Mouse (Mus musculus) forebrain, embryonic 12.5 days (tissue): ENCODE measurements around the gene Ccdc102a. TPM values are rescaled to one million over a fixed set of nuclear protein-coding genes. Genes with fewer than 3 reads are reported as not detected.

Experiments
- ATAC-seq: fragments of 200-750 bp; cut with Nextera tagmentation; 2 replicates; pipeline ENCODE4 v1.8.0; 2017; ENCODE audit warnings: moderate TSS enrichment; ENCODE audit not compliant: low FRiP score
- H3K27ac ChIP-seq: fragments of 300-500 bp; sonication (generic); 2 replicates; pipeline ENCODE4 v1.5.1; 2016; ENCODE audit warnings: mild to moderate bottlenecking
- H3K27me3 ChIP-seq: fragments of 300-500 bp; sonication (generic); 2 replicates; pipeline ENCODE4 v1.6.1; 2016; ENCODE audit warnings: mild to moderate bottlenecking
- H3K36me3 ChIP-seq: fragments of 300-500 bp; sonication (generic); replicated peaks from 2 replicates; pipeline ENCODE4 v1.6.1; 2016; ENCODE audit warnings: mild to moderate bottlenecking
- H3K4me1 ChIP-seq: fragments of 300-500 bp; sonication (generic); 2 replicates; pipeline ENCODE4 v1.6.1; 2016
- H3K4me2 ChIP-seq: fragments of 300-500 bp; sonication (generic); 2 replicates; pipeline ENCODE4 v1.6.1; 2016; ENCODE audit warnings: mild to moderate bottlenecking, moderate library complexity
- H3K4me3 ChIP-seq: fragments of 300-500 bp; sonication (generic); replicated peaks from 2 replicates; pipeline ENCODE4 v1.5.1; 2016; ENCODE audit warnings: mild to moderate bottlenecking
- H3K9ac ChIP-seq: fragments of 300-500 bp; sonication (generic); 2 replicates; pipeline ENCODE4 v1.6.1; 2016; ENCODE audit warnings: mild to moderate bottlenecking
- H3K9me3 ChIP-seq: fragments of 300-500 bp; sonication (generic); 2 replicates; pipeline ENCODE4 v1.6.1; 2016
- WGBS: fragments of 180-500 bp; shearing (Covaris S2); methylation state at CpG from one replicate; pipeline ENCODE4 v1.1.7; 2016; 5-methylcytosine and 5-hydroxymethylcytosine counted together
- polyA plus RNA-seq: library from polyadenylated mRNA; unstranded; fragments of >200 nt; fragmentation: Nextera tagmentation; extraction: Ambion mirVana; gene quantifications from 2 replicates; pipeline ENCODE4 v1.2.1, GENCODE M21; 2016

The Ccdc102a gene
- polyA plus RNA-seq, 1 experiment from 2014 or later: 15.9 TPM

GRCm38 (mm10) chr8:94916960-94917324 lies 956 bp downstream of the Ccdc102a start:
- ATAC-seq: no peak; the same call in none of the 2 replicates
- 10% methylated on average over 10 of the region's 10 CpGs for WGBS
- H3K9ac ChIP-seq: peak overlapping the region; percentile 48; the same call in 1 of the 2 replicates
- H3K9me3 ChIP-seq: no peaks in the 10 kb centered on the region
- H3K27me3 ChIP-seq: peaks cover 43% of the 10 kb centered on the region
- H3K36me3 ChIP-seq: no peaks in the 10 kb centered on the region
- H3K4me1 ChIP-seq: peaks cover 43% of the 10 kb centered on the region
- H3K4me2 ChIP-seq: peak overlapping the region; percentile 82
- peak overlapping the region; percentile 69 for H3K4me3 ChIP-seq
- H3K27ac ChIP-seq: 0 out of 2 replicates have a peak overlapping the region, but pooled peaks have one; percentile 33

- Histone ChIP-seq H3K9ac (peak overlapping the region; percentile 48; the same call in 1 of the 2 replicates), H3K36me3 (no peaks in the 10 kb centered on the region), H3K27me3 (peaks cover 48% of the 10 kb centered on the region), H3K4me3 (peak overlapping the region; percentile 69), H3K4me2 (peak overlapping the region; percentile 82), H3K4me1 (peaks cover 43% of the 10 kb centered on the region), H3K27ac (no peak overlapping the region), H3K9me3 (no peaks in the 10 kb centered on the region)
- WGBS: 43% methylated on average over 9 of the region's 9 CpGs
- no peak for ATAC-seq
These were observed 1.5 kb downstream of the Ccdc102a start for GRCm38 (mm10) chr8:94916311-94916959.

DNA sequence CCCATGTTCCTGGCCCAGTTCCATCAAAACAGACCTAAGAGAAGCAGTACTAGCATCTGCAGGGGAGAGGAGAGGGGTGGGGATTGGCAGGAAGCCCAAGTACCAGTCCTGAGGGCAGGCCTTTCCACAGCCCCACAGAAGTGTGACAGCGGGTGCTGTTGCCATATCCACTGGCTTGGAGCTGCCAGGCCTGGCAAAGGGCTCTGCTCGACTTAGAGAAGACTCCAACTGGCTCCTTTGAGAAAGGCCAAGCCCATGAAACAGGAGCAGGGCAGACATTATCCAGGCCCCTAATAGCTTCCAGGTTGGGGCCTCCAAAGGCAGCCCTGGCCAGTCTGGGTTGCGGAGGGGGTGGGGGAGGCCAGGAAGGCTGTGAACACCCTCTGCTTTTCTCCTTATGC lies 3.2 kb downstream of the Ccdc102a start:
- peak overlapping the region; percentile 16; the same call in 1 of the 2 replicates for H3K27ac ChIP-seq
- H3K4me1 ChIP-seq: peaks cover 43% of the 10 kb centered on the region
- H3K9ac ChIP-seq: no peak overlapping the region
- ATAC-seq: no peak
- peaks cover 49% of the 10 kb centered on the region for H3K27me3 ChIP-seq
- 0 out of 2 replicates have a peak overlapping the region, but pooled peaks have one; percentile 8 for H3K4me2 ChIP-seq
- 76% methylated on average over 3 of the region's 3 CpGs for WGBS
- H3K4me3 ChIP-seq: no peak overlapping the region
- H3K9me3 ChIP-seq: no peaks in the 10 kb centered on the region
- no peaks in the 10 kb centered on the region for H3K36me3 ChIP-seq

DNA sequence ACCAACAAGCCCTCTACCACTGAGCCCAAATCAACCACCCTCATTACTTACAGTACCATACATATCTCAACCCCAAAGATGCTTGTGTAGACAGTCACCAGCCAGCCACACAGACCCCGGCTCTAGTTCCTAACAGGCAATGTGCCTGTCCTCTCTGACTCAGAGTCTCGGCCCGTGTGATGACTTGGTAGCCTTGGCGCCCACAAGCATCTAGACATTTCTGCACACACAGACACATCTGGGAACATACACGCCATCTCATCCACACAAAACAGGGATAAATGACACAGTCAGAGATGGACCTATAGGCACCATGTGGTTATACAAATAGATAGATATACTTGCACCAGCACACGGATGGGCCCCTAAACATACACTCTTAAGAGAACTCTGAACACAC lies 3.6 kb downstream of the Ccdc102a start:
- H3K9ac ChIP-seq: no peak overlapping the region
- H3K4me2 ChIP-seq: no peak overlapping the region
- no peaks in the 10 kb centered on the region for H3K36me3 ChIP-seq
- no peak for ATAC-seq
- peaks cover 43% of the 10 kb centered on the region for H3K4me1 ChIP-seq
- whole genome bisulfite sequencing: 85% methylated on average over 6 of the region's 6 CpGs
- no peak overlapping the region for H3K27ac ChIP-seq
- peaks cover 49% of the 10 kb centered on the region for H3K27me3 ChIP-seq
- no peaks in the 10 kb centered on the region for H3K9me3 ChIP-seq
- H3K4me3 ChIP-seq: no peak overlapping the region

GRCm38 (mm10) chr8:94913061-94913660 lies 4.7 kb downstream of the Ccdc102a start:
- peak; percentile 73 for ATAC-seq
- Histone ChIP-seq H3K4me3 (peak overlapping the region; percentile 52), H3K9me3 (no peaks in the 10 kb centered on the region), H3K27ac (no peak overlapping the region), H3K4me1 (peaks cover 42% of the 10 kb centered on the region), H3K9ac (peak overlapping the region; percentile 57), H3K4me2 (peak overlapping the region; percentile 80), H3K27me3 (peaks cover 49% of the 10 kb centered on the region), H3K36me3 (no peaks in the 10 kb centered on the region)
- 2% methylated on average over 77 of the region's 77 CpGs for WGBS

GRCm38 (mm10) chr8:94908847-94909246 lies 9.1 kb downstream of the Ccdc102a start:
- Histone ChIP-seq H3K27me3 (peaks cover 25% of the 10 kb centered on the region), H3K4me1 (peaks cover 14% of the 10 kb centered on the region), H3K4me3 (no peak overlapping the region), H3K36me3 (peaks cover 7% of the 10 kb centered on the region; the same call in 1 of the 2 replicates), H3K9ac (no peak overlapping the region), H3K4me2 (no peak overlapping the region), H3K27ac (no peak overlapping the region), H3K9me3 (no peaks in the 10 kb centered on the region)
- 9% methylated on average over 4 of the region's 4 CpGs for whole genome bisulfite sequencing
- ATAC-seq: no peak

DNA sequence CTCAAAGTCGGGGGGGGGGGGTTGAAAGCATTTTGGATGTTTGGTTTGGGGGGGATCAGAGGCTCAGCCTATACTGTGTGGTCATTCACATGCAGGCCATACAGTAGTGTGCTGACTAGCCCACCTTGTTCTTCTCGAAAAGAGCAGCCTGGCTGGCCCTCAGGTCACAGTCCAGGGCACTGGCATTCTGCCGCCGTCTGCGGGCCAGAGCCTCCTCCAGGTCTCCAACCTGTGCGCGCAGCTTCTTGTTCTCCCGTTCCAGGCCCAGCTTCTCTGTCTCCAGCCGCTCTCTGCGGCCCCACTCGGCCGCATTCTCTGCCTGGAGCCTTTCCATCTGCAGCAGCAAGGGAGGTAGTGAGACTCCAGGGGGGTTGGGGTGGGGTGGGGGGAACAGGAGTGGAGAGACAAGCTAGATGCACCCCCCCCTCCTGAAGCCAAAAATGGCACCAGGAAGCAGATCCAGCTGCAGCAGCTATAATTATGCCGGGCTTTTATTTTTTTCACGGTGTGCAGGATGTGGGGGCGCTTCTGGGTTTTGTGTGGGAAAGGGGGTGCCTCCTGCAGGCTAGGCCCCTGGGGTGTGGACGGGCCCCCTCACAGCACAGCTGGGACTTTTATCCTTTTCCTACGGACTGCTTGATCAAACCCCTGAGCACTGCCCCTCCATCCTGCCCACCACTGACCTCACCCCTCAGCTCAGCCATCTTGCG lies 10.2 kb downstream of the Ccdc102a start:
- 89% methylated on average over 18 of the region's 18 CpGs for WGBS
- no peak overlapping the region for H3K9ac ChIP-seq
- H3K27me3 ChIP-seq: peaks cover 14% of the 10 kb centered on the region
- H3K36me3 ChIP-seq: peaks cover 10% of the 10 kb centered on the region; the same call in 1 of the 2 replicates
- no peak for ATAC-seq
- H3K4me3 ChIP-seq: no peak overlapping the region
- H3K27ac ChIP-seq: no peak overlapping the region
- no peak overlapping the region for H3K4me2 ChIP-seq
- peaks cover 3% of the 10 kb centered on the region for H3K4me1 ChIP-seq
- no peaks in the 10 kb centered on the region for H3K9me3 ChIP-seq

DNA sequence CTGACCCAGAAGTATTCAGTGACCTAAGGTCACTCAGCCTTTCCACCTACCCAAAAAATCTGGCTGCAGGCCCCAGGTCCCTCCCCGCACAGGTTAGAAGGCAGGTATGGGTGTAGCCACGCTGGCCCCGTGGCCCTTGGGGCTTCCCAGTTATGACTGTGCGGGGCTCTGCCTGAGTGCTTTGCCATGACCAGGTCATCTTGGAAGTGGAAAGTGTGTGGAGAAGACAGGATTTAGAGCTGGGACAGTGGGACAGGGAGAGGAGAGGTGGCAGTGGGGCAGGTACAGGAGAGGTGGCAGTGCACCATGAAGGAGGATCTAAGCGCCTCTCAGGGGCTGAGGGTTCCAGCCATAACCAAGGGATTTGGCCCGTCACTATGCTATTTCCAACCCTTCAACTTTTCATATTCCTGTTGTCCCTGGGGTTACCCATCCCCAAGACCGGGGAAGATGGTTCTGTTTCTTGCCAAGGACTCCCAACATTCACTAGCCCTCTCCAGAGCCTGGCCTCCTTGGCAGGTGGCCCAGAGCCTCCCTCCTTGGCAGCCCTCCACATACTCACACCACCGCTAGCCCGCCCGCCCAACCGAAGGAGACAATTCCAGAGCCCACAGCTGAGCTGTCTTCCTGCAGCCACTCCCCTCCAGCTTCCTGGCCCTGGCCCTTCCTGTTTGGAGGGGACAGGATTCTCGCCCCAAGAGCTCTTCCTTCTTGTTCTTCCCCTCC lies 13.3 kb downstream of the Ccdc102a start:
- WGBS: 82% methylated on average over 12 of the region's 12 CpGs
- Histone ChIP-seq H3K27me3 (0 out of 2 replicates have a peak, but pooled peaks cover 8% of the 10 kb centered on the region), H3K27ac (no peak overlapping the region), H3K36me3 (peaks cover 13% of the 10 kb centered on the region; the same call in 1 of the 2 replicates), H3K9me3 (no peaks in the 10 kb centered on the region), H3K4me2 (no peak overlapping the region), H3K4me3 (no peak overlapping the region), H3K9ac (no peak overlapping the region), H3K4me1 (peaks cover 11% of the 10 kb centered on the region)
- ATAC-seq: no peak

GRCm38 (mm10) chr8:94903709-94904108 lies 14.2 kb downstream of the Ccdc102a start:
- no peak overlapping the region for H3K4me2 ChIP-seq
- ATAC-seq: no peak
- 83% methylated on average over 12 of the region's 12 CpGs for WGBS

DNA sequence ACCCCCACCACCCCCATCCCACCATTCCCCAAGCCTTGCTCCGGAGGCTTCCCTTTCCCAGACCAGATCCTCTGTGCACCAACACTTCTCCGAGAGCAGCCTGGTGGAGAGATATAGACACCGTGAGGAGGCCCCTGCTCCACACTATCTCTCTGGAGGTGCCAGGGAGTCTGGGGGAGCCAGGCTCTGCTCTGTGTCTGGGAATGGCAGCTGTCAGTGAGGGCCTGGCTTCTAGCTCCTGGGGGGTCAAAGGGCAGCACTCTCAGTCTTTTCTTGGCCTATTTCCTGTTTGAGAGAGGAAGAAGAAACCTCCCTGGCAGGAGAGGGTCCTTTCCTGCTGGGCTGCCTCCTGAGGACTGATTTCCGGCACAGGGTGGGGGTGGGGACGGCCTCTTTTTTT lies 16.9 kb downstream of the Ccdc102a start:
- Histone ChIP-seq H3K9me3 (no peaks in the 10 kb centered on the region), H3K27me3 (peaks cover 24% of the 10 kb centered on the region), H3K27ac (0 out of 2 replicates have a peak overlapping the region, but pooled peaks have one; percentile 2), H3K4me2 (no peak overlapping the region), H3K4me1 (peaks cover 18% of the 10 kb centered on the region), H3K4me3 (no peak overlapping the region), H3K36me3 (peaks cover 13% of the 10 kb centered on the region; the same call in 1 of the 2 replicates), H3K9ac (no peak overlapping the region)
- WGBS: 28% methylated on average over 5 of the region's 5 CpGs
- ATAC-seq: no peak

More at GRCm38 (mm10) chr8:94903709-94904108, 14.2 kb downstream of the Ccdc102a start:
- Histone ChIP-seq H3K9ac (no peak overlapping the region), H3K4me1 (peaks cover 18% of the 10 kb centered on the region), H3K27ac (no peak overlapping the region), H3K36me3 (peaks cover 13% of the 10 kb centered on the region; the same call in 1 of the 2 replicates), H3K27me3 (0 out of 2 replicates have a peak, but pooled peaks cover 17% of the 10 kb centered on the region), H3K4me3 (no peak overlapping the region), H3K9me3 (no peaks in the 10 kb centered on the region)

GRCm38 (mm10) chr8:94900617-94901016 lies 17.3 kb downstream of the Ccdc102a start:
- H3K4me2 ChIP-seq: no peak overlapping the region
- H3K9ac ChIP-seq: no peak overlapping the region
- ATAC-seq: no peak
- H3K4me3 ChIP-seq: no peak overlapping the region
- peaks cover 9% of the 10 kb centered on the region; the same call in 1 of the 2 replicates for H3K36me3 ChIP-seq
- no peaks in the 10 kb centered on the region for H3K9me3 ChIP-seq
- H3K27me3 ChIP-seq: peaks cover 24% of the 10 kb centered on the region
- 32% methylated on average over 6 of the region's 6 CpGs for WGBS
- H3K4me1 ChIP-seq: peaks cover 18% of the 10 kb centered on the region
- no peak overlapping the region for H3K27ac ChIP-seq
